Mouse (Mus musculus) hindbrain, embryonic 11.5 days (tissue): ENCODE data around the gene Pds5a. TPM values are rescaled to one million over a fixed set of nuclear protein-coding genes. Genes with fewer than 3 reads are reported as not detected.

Experiments used
- ATAC-seq: fragments of 200-750 bp; cut with Nextera tagmentation; 2 replicates; pipeline ENCODE4 v1.8.0; 2017; ENCODE audit warnings: mild to moderate bottlenecking, moderate TSS enrichment, moderate library complexity; ENCODE audit not compliant: low FRiP score
- DNase-seq: peaks from one replicate; pipeline ENCODE4 v3.0.0-alpha.2; 2015; ENCODE audit warnings: low spot score
- H3K27ac ChIP-seq: fragments of 300-500 bp; sonication (generic); 2 replicates; pipeline ENCODE4 v1.5.1; 2014; ENCODE audit warnings: mild to moderate bottlenecking, low read depth, low read length
- H3K27me3 ChIP-seq: fragments of 300-500 bp; sonication (generic); 2 replicates; pipeline ENCODE4 v1.6.1; 2014; ENCODE audit warnings: mild to moderate bottlenecking, low read length, moderate library complexity, mixed read lengths; ENCODE audit not compliant: control insufficient read depth, insufficient read depth
- H3K36me3 ChIP-seq: fragments of 300-500 bp; sonication (generic); 2 replicates; pipeline ENCODE4 v1.6.1; 2014; ENCODE audit warnings: mild to moderate bottlenecking, low read length, moderate library complexity, mixed read lengths; ENCODE audit not compliant: control insufficient read depth, insufficient read depth
- H3K4me1 ChIP-seq: fragments of 300-500 bp; sonication (generic); replicated peaks from 2 replicates; pipeline ENCODE4 v1.6.1; 2014; ENCODE audit warnings: low read length, mixed read lengths; ENCODE audit not compliant: control insufficient read depth, insufficient read depth
- H3K4me2 ChIP-seq: fragments of 300-500 bp; sonication (generic); replicated peaks from 2 replicates; pipeline ENCODE4 v1.6.1; 2014; ENCODE audit warnings: mild to moderate bottlenecking, low read depth, low read length
- H3K4me3 ChIP-seq: fragments of 300-500 bp; sonication (generic); 2 replicates; pipeline ENCODE4 v1.5.1; 2014; ENCODE audit warnings: low read depth, low read length
- H3K9ac ChIP-seq: fragments of 300-500 bp; sonication (generic); 2 replicates; pipeline ENCODE4 v1.6.1; 2014; ENCODE audit warnings: low read depth, low read length
- H3K9me3 ChIP-seq: fragments of 300-500 bp; sonication (generic); 2 replicates; pipeline ENCODE4 v1.6.1; 2016; ENCODE audit warnings: low read length; ENCODE audit not compliant: control insufficient read depth
- WGBS: fragments of 180-500 bp; shearing (Covaris S2); extraction: QIAGEN DNeasy Blood & Tissue Kit; methylation state at CpG from one replicate; pipeline ENCODE4 v1.1.7; 2014; 5-methylcytosine and 5-hydroxymethylcytosine counted together
- polyA plus RNA-seq: library from polyadenylated mRNA; unstranded; fragments of >200 nt; fragmentation: Nextera tagmentation; extraction: Ambion mirVana; gene quantifications from 2 replicates; pipeline ENCODE4 v1.2.1, GENCODE M21; 2014

Gene Pds5a
- polyA plus RNA-seq, 1 experiment from 2014 or later = 114 TPM

DNA sequence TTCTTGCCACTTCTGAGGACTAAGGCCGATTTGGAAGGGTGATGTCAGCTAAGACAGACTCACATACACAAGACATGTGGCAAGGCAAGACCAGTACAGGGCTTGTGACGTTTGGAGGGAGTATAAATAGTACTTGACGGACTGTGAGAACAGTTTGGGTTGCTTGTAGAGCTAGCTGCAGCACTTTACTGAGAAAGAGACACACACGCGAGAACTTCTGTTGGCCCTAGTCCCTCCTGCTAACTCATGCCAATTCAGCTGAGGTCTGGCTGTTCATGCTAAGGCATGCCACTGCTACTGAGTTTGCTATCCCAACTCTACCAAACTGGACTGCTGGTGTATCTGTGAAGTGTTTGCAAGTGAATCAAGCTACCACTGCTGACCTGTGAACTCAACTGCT, 19.2 kb downstream of the Pds5a start:
- H3K4me1 ChIP-seq = no peaks in the 10 kb centered on the region
- H3K27me3 ChIP-seq = no peaks in the 10 kb centered on the region
- no peak overlapping the region for H3K4me2 ChIP-seq
- ATAC-seq (no peak), DNase-seq (no peak)
- no peaks in the 10 kb centered on the region for H3K36me3 ChIP-seq
- no peaks in the 10 kb centered on the region for H3K9me3 ChIP-seq
- H3K9ac ChIP-seq = no peak overlapping the region
- WGBS = 97% methylated on average over 5 of the region's 5 CpGs
- H3K27ac ChIP-seq = no peak overlapping the region
- no peak overlapping the region for H3K4me3 ChIP-seq

DNA sequence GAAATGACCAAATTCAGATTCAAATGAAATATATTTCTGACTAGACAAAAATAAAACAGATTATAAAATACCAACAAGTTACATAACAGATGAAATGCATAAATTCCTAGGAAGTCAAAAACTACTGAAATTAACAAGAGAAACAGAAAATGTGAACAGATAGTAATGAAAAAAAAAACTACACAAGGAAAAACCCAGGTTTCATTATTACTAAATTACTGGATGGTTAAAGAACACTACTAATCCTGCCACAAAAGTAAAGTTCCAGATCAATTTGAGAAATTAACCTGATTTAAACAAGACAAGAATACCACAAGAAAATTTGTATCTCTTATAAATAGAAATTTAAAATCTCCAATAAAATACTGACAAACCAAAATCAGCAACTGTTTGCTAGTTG, 25.9 kb downstream of the Pds5a start:
- no peak for ATAC-seq
- DNase-seq = no peak
- Histone ChIP-seq H3K27me3 (no peaks in the 10 kb centered on the region), H3K9me3 (no peaks in the 10 kb centered on the region), H3K36me3 (no peaks in the 10 kb centered on the region), H3K4me2 (no peak overlapping the region), H3K4me1 (no peaks in the 10 kb centered on the region), H3K27ac (no peak overlapping the region), H3K4me3 (no peak overlapping the region), H3K9ac (no peak overlapping the region)

DNA sequence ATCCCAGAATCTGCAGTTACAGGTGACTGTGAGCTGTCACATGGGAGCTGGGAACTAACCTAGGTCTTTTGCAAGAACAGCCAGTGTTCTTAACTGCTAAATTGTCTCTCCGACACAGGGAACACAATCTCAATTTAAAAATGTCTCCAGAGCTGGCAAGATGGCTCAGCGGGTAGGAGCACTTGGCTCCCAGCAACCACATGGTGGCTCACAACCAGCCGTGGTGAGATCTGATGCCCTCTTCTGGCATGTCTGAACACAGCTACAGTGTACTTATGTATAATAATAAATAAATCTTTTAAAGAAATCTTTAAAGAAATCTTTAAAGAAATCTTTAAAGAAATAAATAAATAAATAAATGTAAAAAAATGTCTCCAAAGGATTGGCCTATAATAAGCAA, 30.4 kb downstream of the Pds5a start:
- no peak overlapping the region for H3K4me3 ChIP-seq
- no peaks in the 10 kb centered on the region for H3K4me1 ChIP-seq
- H3K9me3 ChIP-seq = no peaks in the 10 kb centered on the region
- no peak overlapping the region for H3K27ac ChIP-seq
- H3K4me2 ChIP-seq = no peak overlapping the region
- ATAC-seq (no peak), DNase-seq (no peak)
- no peaks in the 10 kb centered on the region for H3K36me3 ChIP-seq
- no peaks in the 10 kb centered on the region for H3K27me3 ChIP-seq
- no peak overlapping the region for H3K9ac ChIP-seq
- WGBS = 89% methylated on average over 3 of the region's 3 CpGs

DNA sequence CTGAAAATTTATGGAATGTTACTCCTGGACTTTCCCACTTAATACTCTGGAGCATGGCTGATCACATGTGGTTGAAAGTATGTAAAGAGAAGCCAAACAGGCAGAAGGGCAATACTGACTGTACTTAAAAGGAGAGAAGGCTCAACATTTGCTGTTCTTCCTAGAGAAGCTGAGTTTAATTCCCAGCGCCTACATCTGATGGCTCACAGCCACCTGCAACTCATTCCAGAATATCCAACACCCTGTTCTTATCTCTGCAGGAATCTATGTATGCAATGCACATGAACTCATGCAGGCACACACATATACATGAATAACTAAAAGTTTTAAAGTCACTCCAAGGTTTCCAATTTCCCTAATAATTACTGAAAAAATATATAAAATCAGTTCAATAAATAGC, 32.7 kb downstream of the Pds5a start:
- Histone ChIP-seq H3K9me3 (no peaks in the 10 kb centered on the region), H3K27ac (no peak overlapping the region), H3K4me3 (no peak overlapping the region), H3K9ac (no peak overlapping the region), H3K27me3 (no peaks in the 10 kb centered on the region), H3K4me1 (no peaks in the 10 kb centered on the region), H3K4me2 (no peak overlapping the region), H3K36me3 (no peaks in the 10 kb centered on the region)
- DNase-seq (no peak), ATAC-seq (no peak)
- WGBS = 85% methylated on average over 1 of the region's 1 CpGs

DNA sequence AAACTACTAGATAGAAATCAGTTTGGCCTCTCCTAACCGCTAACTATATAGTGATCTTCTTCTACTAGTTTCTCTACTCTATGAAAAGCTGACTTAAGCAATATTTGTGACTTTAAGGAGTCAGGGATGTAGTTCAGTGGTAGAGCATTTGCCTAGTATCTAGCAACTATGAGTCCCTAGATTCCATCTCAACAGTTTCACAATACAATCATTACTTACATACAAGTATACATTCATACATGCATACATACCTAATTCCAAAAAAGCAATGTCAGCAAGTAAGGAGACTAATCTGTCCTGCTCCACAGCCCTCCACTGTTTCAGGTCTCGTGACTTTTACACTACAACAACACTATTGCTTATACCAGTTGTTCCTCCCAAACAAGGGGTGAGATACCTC, 36.1 kb downstream of the Pds5a start:
- ATAC-seq (no peak), DNase-seq (no peak)
- no peaks in the 10 kb centered on the region for H3K36me3 ChIP-seq
- H3K27me3 ChIP-seq = no peaks in the 10 kb centered on the region
- H3K4me2 ChIP-seq = no peak overlapping the region
- 91% methylated on average over 2 of the region's 2 CpGs for WGBS
- H3K9me3 ChIP-seq = no peaks in the 10 kb centered on the region
- H3K9ac ChIP-seq = no peak overlapping the region
- H3K4me3 ChIP-seq = no peak overlapping the region
- no peak overlapping the region for H3K27ac ChIP-seq
- no peaks in the 10 kb centered on the region for H3K4me1 ChIP-seq

DNA sequence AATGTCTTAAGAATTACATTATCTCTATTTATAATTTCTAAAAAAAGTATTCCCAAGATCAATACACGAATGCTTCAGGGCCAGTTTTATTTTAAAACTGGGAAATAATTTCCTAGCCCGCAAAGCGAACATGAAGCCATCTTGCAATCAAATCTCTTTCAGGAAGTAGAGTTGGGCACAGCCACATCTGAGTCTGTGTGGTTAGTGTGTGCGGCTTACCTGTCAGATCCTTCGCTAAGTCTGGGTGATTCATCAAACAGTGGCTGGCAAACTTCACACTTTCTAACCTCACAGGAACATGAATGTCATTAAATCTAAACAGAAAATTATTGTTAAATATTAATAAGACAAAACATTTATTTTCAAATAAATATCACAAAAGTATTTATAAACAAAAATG, 44.3 kb downstream of the Pds5a start:
- H3K27me3 ChIP-seq = no peaks in the 10 kb centered on the region
- no peak for ATAC-seq
- DNase-seq = no peak
- H3K9ac ChIP-seq = no peak overlapping the region
- no peaks in the 10 kb centered on the region for H3K9me3 ChIP-seq
- no peak overlapping the region for H3K27ac ChIP-seq
- no peak overlapping the region for H3K4me2 ChIP-seq
- WGBS = 96% methylated on average over 5 of the region's 5 CpGs
- H3K4me3 ChIP-seq = no peak overlapping the region
- peaks cover 6% of the 10 kb centered on the region; the same call in 1 of the 2 replicates for H3K36me3 ChIP-seq
- H3K4me1 ChIP-seq = no peaks in the 10 kb centered on the region

DNA sequence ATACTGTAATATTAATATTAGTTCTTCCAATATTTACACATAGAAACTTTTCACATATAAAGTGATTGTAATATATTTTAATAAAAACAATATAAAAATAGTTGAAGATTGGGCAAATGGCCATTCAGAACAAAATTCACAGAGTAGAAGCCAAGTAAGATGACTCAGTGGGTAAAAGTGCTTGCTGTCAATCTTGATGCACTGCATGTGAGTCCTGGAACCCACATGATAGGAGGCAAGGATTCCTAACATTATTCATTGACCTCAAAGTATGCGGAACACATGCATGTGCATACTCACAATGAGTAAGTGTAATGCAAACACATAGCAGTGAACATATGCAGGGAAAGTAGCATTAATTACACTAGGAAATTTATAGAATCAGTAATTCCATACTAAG, 59.2 kb downstream of the Pds5a start:
- H3K4me1 ChIP-seq = no peaks in the 10 kb centered on the region
- H3K4me3 ChIP-seq = no peak overlapping the region
- peaks cover 6% of the 10 kb centered on the region; the same call in 1 of the 2 replicates for H3K36me3 ChIP-seq
- H3K27me3 ChIP-seq = no peaks in the 10 kb centered on the region
- H3K27ac ChIP-seq = no peak overlapping the region
- 95% methylated on average over 1 of the region's 1 CpGs for WGBS
- no peak overlapping the region for H3K4me2 ChIP-seq
- no peak for ATAC-seq
- no peaks in the 10 kb centered on the region for H3K9me3 ChIP-seq
- DNase-seq = no peak
- H3K9ac ChIP-seq = no peak overlapping the region

DNA sequence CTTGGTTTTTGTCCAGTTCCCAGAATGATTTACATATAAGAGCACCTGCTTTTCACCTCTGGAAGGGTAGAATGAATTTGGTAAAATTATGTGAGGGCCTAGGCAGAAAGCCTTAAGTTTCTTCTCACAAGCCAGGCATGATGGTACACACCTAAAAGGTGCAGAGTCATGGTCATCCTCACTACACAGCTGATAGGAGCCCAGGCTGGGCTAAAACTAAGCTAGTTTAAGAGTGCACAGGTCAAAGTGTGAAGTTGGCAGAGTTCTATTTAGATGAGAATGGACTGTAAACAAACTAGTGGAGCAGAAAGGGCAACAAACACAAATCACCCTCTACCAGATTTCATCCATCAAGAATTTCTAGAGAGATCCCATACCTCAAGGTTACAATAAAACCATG, 73.7 kb downstream of the Pds5a start:
- Histone ChIP-seq H3K9ac (no peak overlapping the region), H3K4me1 (no peaks in the 10 kb centered on the region), H3K4me3 (no peak overlapping the region), H3K36me3 (no peaks in the 10 kb centered on the region), H3K27ac (no peak overlapping the region), H3K27me3 (no peaks in the 10 kb centered on the region), H3K4me2 (no peak overlapping the region), H3K9me3 (no peaks in the 10 kb centered on the region)
- DNase-seq (no peak), ATAC-seq (no peak)

DNA sequence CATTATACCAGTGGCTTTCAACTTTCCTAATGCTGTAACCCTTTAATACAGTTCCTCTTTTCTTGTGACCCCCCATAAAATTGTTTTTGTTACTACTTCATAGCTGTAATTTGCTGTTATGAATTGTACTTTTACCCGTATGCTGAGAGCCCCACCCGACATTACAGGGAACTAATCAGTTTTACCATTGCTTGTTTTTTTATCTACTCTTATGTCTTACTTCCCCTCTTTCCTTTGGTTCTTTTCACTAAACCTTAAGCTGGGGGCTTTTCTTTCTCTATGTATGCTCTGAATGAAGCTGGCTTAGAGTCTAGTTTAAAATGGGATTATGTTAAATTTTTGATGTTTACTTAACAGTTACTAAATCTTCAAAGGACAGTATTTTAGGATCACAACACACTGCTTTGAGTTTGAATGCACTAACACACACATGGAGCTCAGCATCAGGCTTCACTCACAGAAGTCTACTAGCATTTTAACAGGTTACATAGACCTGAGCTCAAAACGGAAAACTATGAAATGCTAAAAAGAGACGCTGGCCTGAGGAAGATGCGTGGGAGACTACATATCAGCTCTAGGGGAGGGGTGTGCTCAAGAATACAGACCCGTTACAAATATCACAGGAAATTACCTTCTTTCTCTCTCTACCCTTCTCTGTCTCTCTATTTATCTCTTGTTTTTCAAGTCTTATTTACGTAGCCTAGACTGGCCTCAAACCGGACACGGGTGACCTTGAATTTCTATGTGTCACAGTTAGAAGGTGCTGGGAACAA, 84.7 kb downstream of the Pds5a start:
- DNase-seq (no peak), ATAC-seq (no peak)
- Histone ChIP-seq H3K27me3 (no peaks in the 10 kb centered on the region), H3K4me1 (no peaks in the 10 kb centered on the region), H3K4me3 (no peak overlapping the region), H3K9me3 (no peaks in the 10 kb centered on the region), H3K4me2 (no peak overlapping the region), H3K27ac (no peak overlapping the region), H3K9ac (no peak overlapping the region), H3K36me3 (0 out of 2 replicates have a peak, but pooled peaks cover 4% of the 10 kb centered on the region)
- 91% methylated on average over 9 of the region's 9 CpGs for WGBS
